Mouse (Mus musculus) forebrain, embryonic 12.5 days (tissue): ENCODE measurements at regions not wholly inside any gene's neighbourhood (a gene's known extent, or its start where the extent isn't known, plus 50 kb on each side); places are given as distances from the start of the nearest gene placed in this dataset.
"Not testable (repeated sequence)": the region's sequence is repeated elsewhere in the genome, so short reads cannot be mapped to it uniquely, and the experiment has no call there.

ENCODE experiments used
- ATAC-seq: fragments of 200-750 bp; cut with Nextera tagmentation; 2 replicates; pipeline ENCODE4 v1.8.0; 2017; ENCODE audit warnings: moderate TSS enrichment; ENCODE audit not compliant: low FRiP score
- H3K27ac ChIP-seq: fragments of 300-500 bp; sonication (generic); 2 replicates; pipeline ENCODE4 v1.5.1; 2016; ENCODE audit warnings: mild to moderate bottlenecking
- H3K27me3 ChIP-seq: fragments of 300-500 bp; sonication (generic); 2 replicates; pipeline ENCODE4 v1.6.1; 2016; ENCODE audit warnings: mild to moderate bottlenecking
- H3K36me3 ChIP-seq: fragments of 300-500 bp; sonication (generic); replicated peaks from 2 replicates; pipeline ENCODE4 v1.6.1; 2016; ENCODE audit warnings: mild to moderate bottlenecking
- H3K4me1 ChIP-seq: fragments of 300-500 bp; sonication (generic); 2 replicates; pipeline ENCODE4 v1.6.1; 2016
- H3K4me2 ChIP-seq: fragments of 300-500 bp; sonication (generic); 2 replicates; pipeline ENCODE4 v1.6.1; 2016; ENCODE audit warnings: mild to moderate bottlenecking, moderate library complexity
- H3K4me3 ChIP-seq: fragments of 300-500 bp; sonication (generic); replicated peaks from 2 replicates; pipeline ENCODE4 v1.5.1; 2016; ENCODE audit warnings: mild to moderate bottlenecking
- H3K9ac ChIP-seq: fragments of 300-500 bp; sonication (generic); 2 replicates; pipeline ENCODE4 v1.6.1; 2016; ENCODE audit warnings: mild to moderate bottlenecking
- H3K9me3 ChIP-seq: fragments of 300-500 bp; sonication (generic); 2 replicates; pipeline ENCODE4 v1.6.1; 2016
- WGBS: fragments of 180-500 bp; shearing (Covaris S2); methylation state at CpG from one replicate; pipeline ENCODE4 v1.1.7; 2016; 5-methylcytosine and 5-hydroxymethylcytosine counted together

DNA sequence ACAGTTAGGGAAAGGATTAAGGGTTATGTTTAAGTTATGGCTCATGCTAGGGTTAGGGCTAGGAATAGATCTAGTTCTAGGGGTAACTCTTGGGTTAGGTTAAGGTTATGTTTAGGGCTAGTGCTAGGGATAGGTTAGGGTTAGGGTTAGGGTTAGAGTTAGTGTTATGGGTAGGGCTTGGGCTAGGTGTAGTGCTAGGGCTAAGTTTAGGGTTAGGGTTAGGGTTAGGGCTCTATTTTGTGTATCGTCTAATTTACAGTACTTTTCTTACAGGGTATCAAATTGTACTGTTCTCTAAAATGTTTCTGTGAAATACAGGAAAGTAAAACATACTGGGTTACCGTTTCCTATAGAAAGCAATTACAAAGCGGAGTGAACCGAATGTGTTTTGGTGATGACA lies 64.8 kb downstream of the Ptchd3 start:
- no peaks in the 10 kb centered on the region for H3K27me3 ChIP-seq
- H3K9me3 ChIP-seq, result no peaks in the 10 kb centered on the region
- no peak for ATAC-seq
- no peak overlapping the region for H3K9ac ChIP-seq
- 93% methylated on average over 4 of the region's 4 CpGs for WGBS
- no peak overlapping the region for H3K4me2 ChIP-seq
- H3K4me3 ChIP-seq, result no peak overlapping the region
- H3K36me3 ChIP-seq, result no peaks in the 10 kb centered on the region
- H3K27ac ChIP-seq, result no peak overlapping the region
- H3K4me1 ChIP-seq, result no peaks in the 10 kb centered on the region

DNA sequence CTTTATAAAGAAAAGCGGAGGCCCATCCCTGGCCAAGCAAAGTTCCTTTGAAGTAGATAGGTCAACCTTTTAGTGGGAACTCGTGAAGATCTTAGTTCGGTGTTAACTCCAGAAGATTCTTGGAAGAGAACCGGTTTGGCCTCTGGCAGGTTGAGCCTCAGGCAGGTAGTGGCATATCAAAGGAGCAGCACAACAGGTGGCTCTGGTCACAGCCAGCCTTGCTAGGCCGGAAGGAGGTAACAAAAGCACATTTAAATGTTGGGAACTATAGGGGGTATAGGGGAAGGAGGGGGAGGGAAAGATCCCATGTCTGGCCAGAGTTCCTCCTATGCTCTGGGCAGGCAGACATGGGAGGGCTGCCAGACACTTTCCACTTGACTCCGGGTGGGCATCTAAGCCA lies 74.3 kb downstream of the Ptchd3 start:
- H3K27ac ChIP-seq, H3K4me1 ChIP-seq, H3K27me3 ChIP-seq, H3K4me3 ChIP-seq, H3K9ac ChIP-seq, H3K4me2 ChIP-seq, ATAC-seq, H3K36me3 ChIP-seq, H3K9me3 ChIP-seq: not testable (repeated sequence)
- WGBS, result 76% methylated on average over 6 of the region's 6 CpGs

DNA sequence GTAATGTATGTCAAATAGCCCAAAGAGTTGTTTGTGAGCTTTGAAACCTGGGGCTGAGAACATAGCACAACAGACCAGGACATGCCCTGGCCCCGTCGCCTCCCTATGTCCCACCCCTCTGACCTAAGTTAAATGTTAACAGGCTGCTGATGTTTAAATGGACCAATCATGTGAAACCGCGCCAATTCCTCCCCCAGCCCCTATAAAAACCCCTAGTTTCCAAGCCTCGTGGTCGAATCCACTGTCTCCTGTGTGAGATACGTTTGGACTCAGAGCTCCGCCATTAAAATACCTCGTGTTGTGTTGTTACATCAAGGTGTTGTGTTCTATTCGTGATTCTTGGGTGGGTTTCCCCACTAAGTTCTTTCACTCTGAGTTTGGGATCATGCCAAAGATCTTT lies 94.6 kb downstream of the Ptchd3 start:
- not testable (repeated sequence) for H3K36me3 ChIP-seq, H3K4me1 ChIP-seq, H3K9me3 ChIP-seq, ATAC-seq, H3K27me3 ChIP-seq, H3K27ac ChIP-seq, H3K9ac ChIP-seq, H3K4me3 ChIP-seq
- 90% methylated on average over 10 of the region's 10 CpGs for WGBS
- H3K4me2 ChIP-seq, result peak overlapping the region; percentile 39; the same call in 1 of the 2 replicates

DNA sequence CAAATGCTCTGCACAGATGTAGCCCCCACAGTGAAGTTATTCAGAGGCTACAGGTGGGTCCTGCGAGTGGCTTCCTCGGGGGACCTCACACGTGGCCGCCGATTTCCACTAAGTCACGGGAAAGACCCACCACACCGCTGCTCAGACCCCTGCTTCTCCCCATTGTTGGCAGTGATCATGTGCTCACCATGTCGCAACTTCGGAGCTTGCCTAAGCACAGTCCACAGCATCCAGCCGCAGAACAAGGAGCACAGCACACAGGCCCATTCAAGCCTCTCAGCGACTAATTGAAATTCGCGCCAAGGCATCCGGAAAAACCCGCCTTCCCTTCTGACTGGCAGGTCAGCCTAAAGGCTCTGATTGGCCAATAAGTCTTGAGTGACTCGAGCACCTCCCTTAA lies 95.0 kb downstream of the Ptchd3 start:
- not testable (repeated sequence) for H3K9me3 ChIP-seq, H3K4me3 ChIP-seq, H3K27ac ChIP-seq, H3K36me3 ChIP-seq, H3K4me1 ChIP-seq, H3K27me3 ChIP-seq, H3K9ac ChIP-seq
- 0 out of 2 replicates have a peak, but pooled peaks have one; percentile 14 for ATAC-seq
- WGBS, result 46% methylated on average over 16 of the region's 16 CpGs
- H3K4me2 ChIP-seq, result peak overlapping the region; percentile 39

DNA sequence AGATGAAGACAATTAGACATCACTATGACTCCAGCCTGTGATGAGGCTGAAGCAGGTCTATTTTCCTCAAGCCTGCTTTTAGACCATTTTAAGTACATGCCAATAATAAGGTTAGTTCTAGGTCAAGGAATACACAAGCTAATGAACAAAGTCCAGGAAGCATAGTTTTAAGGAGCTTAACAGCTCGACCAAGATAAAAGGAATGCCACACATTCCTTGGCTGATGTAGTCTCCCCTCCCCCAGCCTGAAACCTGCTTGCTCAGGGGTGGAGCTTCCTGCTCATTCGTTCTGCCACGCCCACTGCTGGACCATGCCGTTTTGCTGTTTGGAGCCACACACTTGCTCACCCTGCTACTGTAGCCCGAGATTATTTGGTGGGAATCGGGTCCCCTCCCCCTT lies 121.7 kb downstream of the Ptchd3 start:
- not testable (repeated sequence) for H3K27ac ChIP-seq, H3K4me3 ChIP-seq, H3K9ac ChIP-seq, H3K36me3 ChIP-seq, ATAC-seq, H3K4me2 ChIP-seq, H3K4me1 ChIP-seq, H3K27me3 ChIP-seq, H3K9me3 ChIP-seq
- 76% methylated on average over 6 of the region's 6 CpGs for WGBS

DNA sequence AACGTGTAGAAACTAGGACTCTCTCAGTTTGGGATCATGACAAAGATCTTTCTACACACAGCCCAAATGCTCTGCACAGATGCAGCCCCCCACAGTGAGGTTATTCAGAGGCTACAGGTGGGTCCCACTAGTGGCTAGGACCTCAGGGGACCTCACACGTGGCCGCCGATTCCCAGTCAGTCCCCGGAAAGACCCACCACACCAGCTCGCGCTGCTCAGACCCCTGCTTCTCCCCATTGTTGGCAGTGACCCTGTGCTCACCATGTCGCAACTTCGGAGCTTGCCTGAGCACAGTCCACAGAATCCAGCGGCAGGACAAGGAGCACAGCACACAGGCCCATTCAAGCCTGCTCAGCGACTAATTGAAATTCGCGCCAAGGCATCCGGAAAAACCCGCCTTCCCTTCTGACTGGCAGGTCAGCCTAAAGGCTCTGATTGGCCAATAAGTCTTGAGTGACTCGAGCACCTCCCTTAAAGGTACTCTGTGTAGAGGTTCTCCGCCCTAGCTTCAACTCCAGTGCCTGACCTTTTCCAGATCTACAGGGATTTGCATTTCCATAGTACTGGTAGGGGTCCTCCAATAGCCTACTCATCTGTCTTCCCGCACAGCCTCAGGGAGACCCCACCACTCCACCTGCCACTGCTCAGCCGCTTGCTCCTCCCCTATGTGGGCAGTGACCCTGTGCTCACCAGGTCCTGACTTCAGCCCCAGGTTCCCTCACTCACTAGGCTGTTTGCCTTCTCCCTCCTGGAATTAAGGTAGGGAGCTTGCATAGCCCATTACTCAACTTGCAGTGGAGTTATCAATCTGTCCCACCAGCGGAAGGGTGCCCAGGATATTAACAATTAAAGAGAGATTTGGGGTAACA lies 126.6 kb downstream of the Ptchd3 start:
- peak overlapping the region; percentile 53 for H3K4me2 ChIP-seq
- H3K27ac ChIP-seq, ATAC-seq, H3K36me3 ChIP-seq, H3K4me1 ChIP-seq, H3K9me3 ChIP-seq, H3K27me3 ChIP-seq: not testable (repeated sequence)
- H3K9ac ChIP-seq, result 0 out of 2 replicates have a peak overlapping the region, but pooled peaks have one; percentile 27
- H3K4me3 ChIP-seq, result peak overlapping the region; percentile 35
- WGBS, result 9% methylated on average over 20 of the region's 20 CpGs

DNA sequence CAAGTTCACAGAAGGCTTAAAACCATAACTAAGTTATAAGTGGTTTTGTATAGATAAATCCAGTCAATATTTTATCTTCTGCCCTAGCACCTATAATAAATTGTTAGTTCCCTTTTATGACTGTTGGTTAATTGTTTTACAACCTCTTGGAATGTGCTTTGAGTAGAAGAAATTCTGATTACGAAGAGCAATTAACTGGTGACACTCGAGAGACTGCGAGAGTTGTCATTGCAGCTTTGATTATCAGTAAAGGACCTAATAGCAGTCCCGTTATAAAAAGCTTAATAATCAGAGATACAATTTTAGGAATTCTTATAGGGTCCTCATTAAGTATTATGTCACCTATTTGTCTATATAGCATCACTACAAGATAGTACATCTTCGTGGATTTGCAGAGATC lies 128.7 kb downstream of the Ptchd3 start:
- not testable (repeated sequence) for H3K27me3 ChIP-seq, H3K4me1 ChIP-seq, ATAC-seq, H3K36me3 ChIP-seq, H3K4me3 ChIP-seq, H3K4me2 ChIP-seq, H3K9ac ChIP-seq, H3K27ac ChIP-seq, H3K9me3 ChIP-seq
- WGBS, result 86% methylated on average over 5 of the region's 5 CpGs

DNA sequence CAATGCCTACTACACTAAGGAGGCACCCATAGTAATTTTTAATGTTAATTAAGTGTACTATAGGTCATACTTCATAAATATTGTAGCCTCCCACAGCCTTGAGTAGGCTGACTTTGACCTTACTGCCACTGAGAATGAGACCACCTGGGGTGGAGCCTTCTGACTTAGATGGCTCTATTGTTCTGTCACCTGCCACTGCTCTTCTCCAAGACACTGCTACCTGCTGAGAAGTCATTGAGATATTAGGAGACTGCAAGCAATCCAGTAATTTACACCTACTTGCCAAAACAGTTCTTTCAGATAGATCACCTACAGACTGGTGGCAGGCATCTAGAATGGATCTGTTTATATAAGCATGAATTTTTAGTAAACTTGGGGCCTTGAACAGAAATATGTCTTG lies 134.1 kb downstream of the Ptchd3 start:
- ATAC-seq, H3K9me3 ChIP-seq, H3K4me3 ChIP-seq, H3K27me3 ChIP-seq, H3K36me3 ChIP-seq, H3K27ac ChIP-seq, H3K4me1 ChIP-seq, H3K9ac ChIP-seq, H3K4me2 ChIP-seq: not testable (repeated sequence)

DNA sequence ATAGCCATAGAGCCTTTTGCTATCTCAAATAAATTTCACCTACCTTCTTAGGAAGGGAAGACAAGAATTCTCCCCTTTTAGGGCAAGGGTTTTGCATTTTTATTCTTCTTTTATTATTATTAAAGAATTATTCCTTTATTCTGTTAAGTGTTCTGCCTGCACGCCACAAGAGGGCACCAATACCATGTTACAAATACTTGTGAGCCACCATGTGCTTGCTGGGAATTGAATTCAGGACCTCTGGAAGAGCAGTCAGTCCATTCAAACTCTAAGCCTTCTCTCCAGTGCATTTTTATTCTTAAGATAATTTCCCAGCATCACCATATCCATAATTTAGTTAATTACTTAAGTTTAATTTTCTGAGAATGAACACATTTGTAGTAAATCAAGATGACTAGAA lies 135.9 kb downstream of the Ptchd3 start:
- not testable (repeated sequence) for H3K9me3 ChIP-seq, H3K4me2 ChIP-seq, H3K36me3 ChIP-seq, H3K4me1 ChIP-seq, H3K4me3 ChIP-seq, H3K9ac ChIP-seq, H3K27ac ChIP-seq, H3K27me3 ChIP-seq, ATAC-seq
- 0% methylated on average over 1 of the region's 1 CpGs for WGBS
